Mouse (Mus musculus): ENCODE data around the gene F2rl2. TPM values are rescaled to one million over a fixed set of nuclear protein-coding genes. Genes with fewer than 3 reads are reported as not detected.

Gene F2rl2
- total and polyA plus RNA-seq, 3 experiments: 0.04 TPM; not detected in 2

DNA sequence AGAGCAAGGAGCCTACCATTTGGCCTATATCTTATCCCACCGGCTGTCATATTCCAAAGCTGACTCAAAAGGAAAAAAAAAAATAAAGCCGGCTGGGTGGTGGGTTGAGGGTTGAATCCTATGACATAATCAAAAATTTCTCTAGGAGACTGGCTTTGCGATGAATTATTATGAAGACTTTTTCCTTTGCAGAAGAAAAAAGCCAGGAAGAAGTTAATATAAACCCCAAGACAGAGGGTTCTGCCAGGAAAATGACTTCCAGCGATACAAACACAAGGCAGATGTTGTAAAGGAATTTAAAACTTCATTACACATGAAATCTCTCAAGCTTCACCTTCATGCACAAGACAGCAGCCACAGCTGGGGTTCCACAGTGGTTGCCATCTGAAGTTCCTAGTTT, 48.8 kb downstream of the F2rl2 start:
- H3K79me2 ChIP-seq (ENCODE audit: control insufficient read depth, insufficient read depth, low read length, poor library complexity): no peaks in the 10 kb centered on the region
- peaks cover 0 to 2% of the 10 kb centered on the region in 2 experiments; a peak in 1 of 4 replicates for H3K27me3 ChIP-seq (ENCODE audit: control insufficient read depth in 1 of 2, insufficient read depth in 2 of 2, low read length in 2 of 2)
- no peak overlapping the region for H3K9ac ChIP-seq (ENCODE audit: control insufficient read depth, low read depth, low read length, poor library complexity, severe bottlenecking)
- H3K9me3 ChIP-seq (replicated peaks; ENCODE audit: insufficient read depth, low read length): no peaks in the 10 kb centered on the region
- H3K4me1 ChIP-seq (ENCODE audit: control insufficient read depth in 1 of 2, insufficient read depth in 2 of 2, low read length in 2 of 2): no peaks in the 10 kb centered on the region; a peak in 1 of 4 replicates
- TF ChIP-seq MAFK (IDR thresholded peaks at IDR 0.05; ENCODE audit: borderline replicate concordance, low read depth, low read length) (no peak), USF2 (IDR thresholded peaks at IDR 0.05; ENCODE audit: borderline replicate concordance in 1 of 2, insufficient read depth in 1 of 2, low read depth in 1 of 2, low read length in 2 of 2) (no peak), MAX (IDR thresholded peaks at IDR 0.05; ENCODE audit: low read length) (no peak), ZC3H11A (IDR thresholded peaks at IDR 0.05; ENCODE audit: low read depth, low read length) (no peak), CTCF (IDR thresholded peaks at IDR 0.05 in 2 of 3, conservative IDR thresholded peaks at IDR 0.05 in 1 of 3; ENCODE audit: control insufficient read depth in 1 of 3, insufficient read depth in 1 of 3, low read depth in 2 of 3, low read length in 3 of 3, poor library complexity in 1 of 3, severe bottlenecking in 1 of 3) (no peak), CHD1 (IDR thresholded peaks at IDR 0.05; ENCODE audit: low read depth, low read length) (no peak)
- DNase-seq (ENCODE audit: low read depth, low spot score): no peak
- no peak overlapping the region for H3K4me3 ChIP-seq (ENCODE audit: control insufficient read depth in 1 of 2, insufficient read depth in 1 of 2, low read depth in 2 of 2, low read length in 2 of 2)
- H3K27ac ChIP-seq (ENCODE audit: control insufficient read depth, low read depth, low read length): no peak overlapping the region
- H3K36me3 ChIP-seq (ENCODE audit: control insufficient read depth in 1 of 2, insufficient read depth in 2 of 2, low read length in 2 of 2): no peaks in the 10 kb centered on the region; a peak in 1 of 4 replicates

- no peak overlapping the region for H3K27ac ChIP-seq (ENCODE audit: control insufficient read depth, low read depth, low read length)
- peak; percentile 60 for DNase-seq (ENCODE audit: low read depth, low spot score)
- no peaks in the 10 kb centered on the region for H3K9me3 ChIP-seq (replicated peaks; ENCODE audit: insufficient read depth, low read length)
- no peaks in the 10 kb centered on the region for H3K79me2 ChIP-seq (ENCODE audit: control insufficient read depth, insufficient read depth, low read length, poor library complexity)
- H3K36me3 ChIP-seq (ENCODE audit: control insufficient read depth in 1 of 2, insufficient read depth in 2 of 2, low read length in 2 of 2): no peaks in the 10 kb centered on the region; a peak in 1 of 4 replicates
- no peak overlapping the region for H3K4me3 ChIP-seq (ENCODE audit: control insufficient read depth in 1 of 2, insufficient read depth in 1 of 2, low read depth in 2 of 2, low read length in 2 of 2)
- TF ChIP-seq CTCF (IDR thresholded peaks at IDR 0.05 in 2 of 3, conservative IDR thresholded peaks at IDR 0.05 in 1 of 3; ENCODE audit: control insufficient read depth in 1 of 3, insufficient read depth in 1 of 3, low read depth in 2 of 3, low read length in 3 of 3, poor library complexity in 1 of 3, severe bottlenecking in 1 of 3) (peak; percentile 70 to 95 (median 84)), ZC3H11A (IDR thresholded peaks at IDR 0.05; ENCODE audit: low read depth, low read length) (peak; percentile 69), HCFC1 (IDR thresholded peaks at IDR 0.05; ENCODE audit: low read depth, low read length) (no peak), BHLHE40 (IDR thresholded peaks at IDR 0.05; ENCODE audit: borderline replicate concordance, low read depth, low read length) (peak; percentile 52; the same call in 1 of the 2 replicates), ZMIZ1 (IDR thresholded peaks at IDR 0.05; ENCODE audit: low read depth, low read length) (no peak), UBTF (IDR thresholded peaks at IDR 0.05; ENCODE audit: borderline replicate concordance, insufficient read depth, low read depth, low read length) (no peak), POLR2AphosphoS5 (IDR thresholded peaks at IDR 0.05; ENCODE audit: borderline replicate concordance, low read depth, low read length) (no peak), MYC (IDR thresholded peaks at IDR 0.05; ENCODE audit: low read depth, low read length) (no peak), RCOR1 (IDR thresholded peaks at IDR 0.05; ENCODE audit: low read depth, low read length) (no peak), TBP (IDR thresholded peaks at IDR 0.05; ENCODE audit: low read depth, low read length) (no peak), MXI1 (IDR thresholded peaks at IDR 0.05; ENCODE audit: low read depth, low read length) (no peak), USF1 (IDR thresholded peaks at IDR 0.05; ENCODE audit: low read depth, low read length) (peak; percentile 81), JUND (IDR thresholded peaks at IDR 0.05; ENCODE audit: low read depth, low read length) (no peak), SMC3 (IDR thresholded peaks at IDR 0.05; ENCODE audit: low read depth, low read length) (peak; percentile 90), RAD21 (IDR thresholded peaks at IDR 0.05; ENCODE audit: low read depth, low read length) (peak; percentile 62), POLR2A (IDR thresholded peaks at IDR 0.05; ENCODE audit: control insufficient read depth in 1 of 2, insufficient read depth in 1 of 2, low read depth in 1 of 2, low read length in 2 of 2, poor library complexity in 1 of 2) (no peak), MEF2A (IDR thresholded peaks at IDR 0.05; ENCODE audit: extremely low read depth, insufficient replicate concordance, low read depth, low read length, poor library complexity, severe bottlenecking) (no peak), GABPA (IDR thresholded peaks at IDR 0.05; ENCODE audit: low read depth, low read length) (no peak)
- H3K27me3 ChIP-seq (ENCODE audit: control insufficient read depth in 1 of 2, insufficient read depth in 2 of 2, low read length in 2 of 2): peaks cover 0 to 2% of the 10 kb centered on the region in 2 experiments; a peak in 1 of 4 replicates
- no peaks in the 10 kb centered on the region; a peak in 1 of 4 replicates for H3K4me1 ChIP-seq (ENCODE audit: control insufficient read depth in 1 of 2, insufficient read depth in 2 of 2, low read length in 2 of 2)
- H3K9ac ChIP-seq (ENCODE audit: control insufficient read depth, low read depth, low read length, poor library complexity, severe bottlenecking): no peak overlapping the region
Measured at GRCm38 (mm10) chr13:95746509-95746908, 49.9 kb downstream of the F2rl2 start.
